Mouse (Mus musculus) liver, adult 2 months (tissue): ENCODE measurements around the gene Zfp451.

Experiments
- CTCF ChIP-seq: fragments of 200-500 bp; IDR thresholded peaks from 2 replicates; pipeline ENCODE4 v1.5.1; 2011; ENCODE audit warnings: low read depth, low read length, control low read depth
- POLR2A ChIP-seq: fragments of 200-500 bp; IDR thresholded peaks from 2 replicates; pipeline ENCODE4 v1.6.1; 2011; ENCODE audit warnings: low read length, control low read depth; ENCODE audit not compliant: insufficient read depth; ENCODE audit errors: extremely low read depth

DNA sequence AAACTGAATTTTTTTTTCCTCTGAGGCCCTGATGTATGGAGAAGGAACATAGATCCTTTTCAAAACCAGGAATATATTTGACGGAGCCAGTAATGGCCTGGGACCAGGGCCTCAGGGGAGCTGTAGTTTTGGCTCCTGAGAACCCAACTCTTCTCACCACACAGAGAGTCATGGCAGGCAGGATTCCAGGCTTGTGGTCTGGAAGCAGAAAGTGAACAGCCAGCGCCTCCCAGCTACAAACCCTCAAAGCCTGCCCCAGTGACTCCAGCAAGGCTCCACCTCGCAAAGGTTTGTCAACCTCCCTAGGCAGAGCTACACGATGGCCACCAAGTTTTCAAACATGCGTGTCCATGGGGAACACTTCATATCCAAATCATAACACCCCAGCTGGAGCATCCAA is 102.4 kb downstream of the Zfp451 start:
- TF ChIP-seq POLR2A: no peak
- no peak for TF ChIP-seq CTCF
